Mouse (Mus musculus): ENCODE results near the gene Adam8. TPM values are rescaled to one million over a fixed set of nuclear protein-coding genes. Genes with fewer than 3 reads are reported as not detected.

Gene Adam8
- polyA plus RNA-seq, 1 experiment from 2014 or later: 2.7 TPM

GRCm38 (mm10) chr7:140006861-140007611 lies 14.7 kb upstream of the Adam8 start:
- Histone ChIP-seq H3K27me3 (ENCODE audit: control insufficient read depth, insufficient read depth, low read length) (no peaks in the 10 kb centered on the region), H3K4me1 (replicated peaks; ENCODE audit: control insufficient read depth, insufficient read depth, low read length) (no peaks in the 10 kb centered on the region), H3K4me3 (replicated peaks; ENCODE audit: low read length) (no peak overlapping the region), H3K4me2 (replicated peaks) (no peak overlapping the region), H3K36me3 (replicated peaks; ENCODE audit: control insufficient read depth, insufficient read depth) (peaks cover 60% of the 10 kb centered on the region), H3K9me3 (ENCODE audit: control insufficient read depth, low read length) (no peaks in the 10 kb centered on the region), H3K9ac (no peak overlapping the region), H3K27ac (no peak overlapping the region)
- no peak for DNase-seq (ENCODE audit: low spot score)
- 93% methylated on average over 9 of the region's 9 CpGs for WGBS
- ATAC-seq (ENCODE audit: low FRiP score): no peak

GRCm38 (mm10) chr7:140004666-140005065 lies 12.3 kb upstream of the Adam8 start:
- WGBS: 95% methylated on average over 8 of the region's 8 CpGs
- no peaks in the 10 kb centered on the region for H3K27me3 ChIP-seq (ENCODE audit: control insufficient read depth, insufficient read depth, low read length)
- no peak for ATAC-seq (ENCODE audit: low FRiP score)

GRCm38 (mm10) chr7:140001086-140001740 lies 8.9 kb upstream of the Adam8 start:
- no peak overlapping the region for H3K9ac ChIP-seq
- H3K4me1 ChIP-seq (replicated peaks; ENCODE audit: control insufficient read depth, insufficient read depth, low read length): no peaks in the 10 kb centered on the region
- ATAC-seq (ENCODE audit: low FRiP score) (no peak), DNase-seq (ENCODE audit: low spot score) (no peak)
- no peaks in the 10 kb centered on the region for H3K27me3 ChIP-seq (ENCODE audit: control insufficient read depth, insufficient read depth, low read length)
- no peaks in the 10 kb centered on the region for H3K9me3 ChIP-seq (ENCODE audit: control insufficient read depth, low read length)
- WGBS: 66% methylated on average over 12 of the region's 12 CpGs
- H3K27ac ChIP-seq: no peak overlapping the region
- H3K36me3 ChIP-seq (replicated peaks; ENCODE audit: control insufficient read depth, insufficient read depth): peaks cover 96% of the 10 kb centered on the region
- H3K4me2 ChIP-seq (replicated peaks): no peak overlapping the region
- no peak overlapping the region for H3K4me3 ChIP-seq (replicated peaks; ENCODE audit: low read length)

More at GRCm38 (mm10) chr7:140004666-140005065, 12.3 kb upstream of the Adam8 start:
- Histone ChIP-seq H3K4me1 (replicated peaks; ENCODE audit: control insufficient read depth, insufficient read depth, low read length) (no peaks in the 10 kb centered on the region), H3K4me2 (replicated peaks) (no peak overlapping the region), H3K9me3 (ENCODE audit: control insufficient read depth, low read length) (no peaks in the 10 kb centered on the region), H3K27ac (no peak overlapping the region), H3K4me3 (replicated peaks; ENCODE audit: low read length) (no peak overlapping the region), H3K9ac (no peak overlapping the region), H3K36me3 (replicated peaks; ENCODE audit: control insufficient read depth, insufficient read depth) (peaks cover 82% of the 10 kb centered on the region)
- no peak for DNase-seq (ENCODE audit: low spot score)

- H3K36me3 ChIP-seq (replicated peaks; ENCODE audit: control insufficient read depth, insufficient read depth): peaks cover 86% of the 10 kb centered on the region
- H3K9me3 ChIP-seq (ENCODE audit: control insufficient read depth, low read length): no peaks in the 10 kb centered on the region
- H3K4me2 ChIP-seq (replicated peaks): no peak overlapping the region
- 93% methylated on average over 13 of the region's 13 CpGs for WGBS
- no peak overlapping the region for H3K4me3 ChIP-seq (replicated peaks; ENCODE audit: low read length)
- DNase-seq (ENCODE audit: low spot score): no peak
- no peaks in the 10 kb centered on the region for H3K27me3 ChIP-seq (ENCODE audit: control insufficient read depth, insufficient read depth, low read length)
- H3K27ac ChIP-seq: no peak overlapping the region
- no peak for ATAC-seq (ENCODE audit: low FRiP score)
- no peaks in the 10 kb centered on the region for H3K4me1 ChIP-seq (replicated peaks; ENCODE audit: control insufficient read depth, insufficient read depth, low read length)
- no peak overlapping the region for H3K9ac ChIP-seq
These were observed 6.5 kb upstream of the Adam8 start for GRCm38 (mm10) chr7:139998691-139999350.

- H3K4me2 ChIP-seq (replicated peaks): no peak overlapping the region
- no peak overlapping the region for H3K9ac ChIP-seq
- 35% methylated on average over 3 of the region's 3 CpGs for WGBS
- H3K27ac ChIP-seq: no peak overlapping the region
- H3K36me3 ChIP-seq (replicated peaks; ENCODE audit: control insufficient read depth, insufficient read depth): peaks cover 47% of the 10 kb centered on the region
- no peak overlapping the region for H3K4me3 ChIP-seq (replicated peaks; ENCODE audit: low read length)
- no peaks in the 10 kb centered on the region for H3K4me1 ChIP-seq (replicated peaks; ENCODE audit: control insufficient read depth, insufficient read depth, low read length)
- no peaks in the 10 kb centered on the region for H3K9me3 ChIP-seq (ENCODE audit: control insufficient read depth, low read length)
- no peak for ATAC-seq (ENCODE audit: low FRiP score)
- DNase-seq (ENCODE audit: low spot score): peak; percentile 72
- H3K27me3 ChIP-seq (ENCODE audit: control insufficient read depth, insufficient read depth, low read length): no peaks in the 10 kb centered on the region
These were observed 2.3 kb upstream of the Adam8 start for GRCm38 (mm10) chr7:139994676-139995075.

GRCm38 (mm10) chr7:139994202-139994601 lies 1.8 kb upstream of the Adam8 start:
- Histone ChIP-seq H3K4me3 (replicated peaks; ENCODE audit: low read length) (no peak overlapping the region), H3K4me1 (replicated peaks; ENCODE audit: control insufficient read depth, insufficient read depth, low read length) (no peaks in the 10 kb centered on the region), H3K9me3 (ENCODE audit: control insufficient read depth, low read length) (no peaks in the 10 kb centered on the region), H3K27ac (no peak overlapping the region), H3K4me2 (replicated peaks) (no peak overlapping the region), H3K36me3 (replicated peaks; ENCODE audit: control insufficient read depth, insufficient read depth) (peaks cover 43% of the 10 kb centered on the region), H3K27me3 (ENCODE audit: control insufficient read depth, insufficient read depth, low read length) (no peaks in the 10 kb centered on the region), H3K9ac (no peak overlapping the region)
- no peak for DNase-seq (ENCODE audit: low spot score)
- no peak for ATAC-seq (ENCODE audit: low FRiP score)
- 79% methylated on average over 4 of the region's 4 CpGs for WGBS

- Histone ChIP-seq H3K36me3 (replicated peaks; ENCODE audit: control insufficient read depth, insufficient read depth) (peaks cover 36% of the 10 kb centered on the region), H3K4me1 (replicated peaks; ENCODE audit: control insufficient read depth, insufficient read depth, low read length) (no peaks in the 10 kb centered on the region), H3K9me3 (ENCODE audit: control insufficient read depth, low read length) (no peaks in the 10 kb centered on the region), H3K9ac (no peak overlapping the region), H3K4me2 (replicated peaks) (no peak overlapping the region), H3K27me3 (ENCODE audit: control insufficient read depth, insufficient read depth, low read length) (no peaks in the 10 kb centered on the region), H3K27ac (no peak overlapping the region), H3K4me3 (replicated peaks; ENCODE audit: low read length) (no peak overlapping the region)
- no peak for ATAC-seq (ENCODE audit: low FRiP score)
- DNase-seq (ENCODE audit: low spot score): no peak
- WGBS: 93% methylated on average over 6 of the region's 6 CpGs
These were observed 1.2 kb upstream of the Adam8 start for GRCm38 (mm10) chr7:139993532-139993931.

- no peaks in the 10 kb centered on the region for H3K9me3 ChIP-seq (ENCODE audit: control insufficient read depth, low read length)
- no peak overlapping the region for H3K9ac ChIP-seq
- 78% methylated on average over 8 of the region's 8 CpGs for WGBS
- H3K4me2 ChIP-seq (replicated peaks): no peak overlapping the region
- no peak for DNase-seq (ENCODE audit: low spot score)
- peaks cover 10% of the 10 kb centered on the region for H3K36me3 ChIP-seq (replicated peaks; ENCODE audit: control insufficient read depth, insufficient read depth)
- H3K4me3 ChIP-seq (replicated peaks; ENCODE audit: low read length): no peak overlapping the region
- ATAC-seq (ENCODE audit: low FRiP score): no peak
- H3K4me1 ChIP-seq (replicated peaks; ENCODE audit: control insufficient read depth, insufficient read depth, low read length): no peaks in the 10 kb centered on the region
- H3K27me3 ChIP-seq (ENCODE audit: control insufficient read depth, insufficient read depth, low read length): no peaks in the 10 kb centered on the region
- no peak overlapping the region for H3K27ac ChIP-seq
These were observed 1.4 kb downstream of the Adam8 start for GRCm38 (mm10) chr7:139990864-139991394.

- ATAC-seq (ENCODE audit: low FRiP score) (no peak), DNase-seq (ENCODE audit: low spot score) (no peak)
- Histone ChIP-seq H3K4me1 (replicated peaks; ENCODE audit: control insufficient read depth, insufficient read depth, low read length) (no peaks in the 10 kb centered on the region), H3K27ac (no peak overlapping the region), H3K9me3 (ENCODE audit: control insufficient read depth, low read length) (no peaks in the 10 kb centered on the region), H3K9ac (no peak overlapping the region), H3K36me3 (replicated peaks; ENCODE audit: control insufficient read depth, insufficient read depth) (peaks cover 15% of the 10 kb centered on the region; the same call in 1 of the 2 replicates), H3K4me3 (replicated peaks; ENCODE audit: low read length) (no peak overlapping the region), H3K27me3 (ENCODE audit: control insufficient read depth, insufficient read depth, low read length) (no peaks in the 10 kb centered on the region), H3K4me2 (replicated peaks) (no peak overlapping the region)
- WGBS: 95% methylated on average over 9 of the region's 9 CpGs
These were observed 4.1 kb downstream of the Adam8 start for GRCm38 (mm10) chr7:139988272-139988671.
